Comparison of ENCODE assay signal across 9 mouse cellular contexts in genomic region chr13:54556796-54557195, GRCm38 (mm10). TPM values are rescaled to one million over a fixed set of nuclear protein-coding genes. Genes with fewer than 3 reads are reported as not detected.
DNase-seq lines count a peak whose midpoint lies in the region; ATAC-seq and TF ChIP-seq lines count a peak whose summit lies in the region.
"Had no signal": no experiment of that assay in that cellular context is flagged by ENCODE, and none has a peak within 500 bp of the region (broad histone marks: within the 10 kb centered on the region; RNA-seq: fewer than 3 reads in every experiment).

No protein-coding gene starts in this region.

- ATAC-seq in midbrain, postnatal 0 days (ENCODE audit: low FRiP score): no peak
- ATAC-seq in midbrain, embryonic 14.5 days (ENCODE audit: low FRiP score, low TSS enrichment): no peak

- H3K27me3 ChIP-seq in midbrain, postnatal 0 days (ENCODE audit: insufficient read depth, low read length): no peaks in the 10 kb centered on the region
- H3K27me3 ChIP-seq in midbrain, embryonic 14.5 days (ENCODE audit: control insufficient read depth, insufficient read depth, low read length): no peaks in the 10 kb centered on the region

- peak overlapping the region; percentile 33; the same call in 1 of the 2 replicates for H3K4me3 ChIP-seq in gastrocnemius, adult 2 months
- H3K4me3 ChIP-seq in midbrain, postnatal 0 days (ENCODE audit: low read depth, low read length): no peak overlapping the region
- H3K4me3 ChIP-seq in midbrain, embryonic 14.5 days (replicated peaks; ENCODE audit: low read depth, low read length): no peak overlapping the region

- TF ChIP-seq CTCF in gastrocnemius, adult 2 months (IDR thresholded peaks at IDR 0.05): no peak
- no peak for TF ChIP-seq CTCF in midbrain, postnatal 0 days (IDR thresholded peaks at IDR 0.05)

- H3K36me3 ChIP-seq in midbrain, postnatal 0 days (ENCODE audit: insufficient read depth, low read length): peaks cover 66% of the 10 kb centered on the region
- peaks cover 95% of the 10 kb centered on the region for H3K36me3 ChIP-seq in midbrain, embryonic 14.5 days (ENCODE audit: control insufficient read depth, insufficient read depth, low read length)

- H3K9ac ChIP-seq in midbrain, postnatal 0 days (replicated peaks; ENCODE audit: low read length, poor library complexity, severe bottlenecking): no peak overlapping the region
- no peak overlapping the region for H3K9ac ChIP-seq in midbrain, embryonic 14.5 days (replicated peaks; ENCODE audit: low read length)

- H3K4me2 ChIP-seq in midbrain, postnatal 0 days (ENCODE audit: low read depth, low read length, poor library complexity, severe bottlenecking): no peak overlapping the region
- H3K4me2 ChIP-seq in midbrain, embryonic 14.5 days (ENCODE audit: low read length): no peak overlapping the region

- 86% methylated on average over 3 of the region's 3 CpGs for WGBS in midbrain, postnatal 0 days
- WGBS in midbrain, embryonic 14.5 days: 97% methylated on average over 3 of the region's 3 CpGs

- H3K27ac ChIP-seq in gastrocnemius, adult 2 months: peak overlapping the region; percentile 91
- H3K27ac ChIP-seq in midbrain, postnatal 0 days (ENCODE audit: low read depth, low read length): no peak overlapping the region
- H3K27ac ChIP-seq in midbrain, embryonic 14.5 days (replicated peaks; ENCODE audit: low read depth, low read length): no peak overlapping the region

- intact Hi-C loops in gastrocnemius, adult 2 months (cut with DNase I): no loop called here

- no peaks in the 10 kb centered on the region for H3K4me1 ChIP-seq in midbrain, postnatal 0 days (ENCODE audit: insufficient read depth, low read length)
- no peaks in the 10 kb centered on the region for H3K4me1 ChIP-seq in midbrain, embryonic 14.5 days (ENCODE audit: control insufficient read depth, insufficient read depth, low read length)

- H3K9me3 ChIP-seq in midbrain, postnatal 0 days (ENCODE audit: low read length): no peaks in the 10 kb centered on the region
- no peaks in the 10 kb centered on the region for H3K9me3 ChIP-seq in midbrain, embryonic 14.5 days (ENCODE audit: control insufficient read depth, low read length)

- peak; percentile 89 for DNase-seq in gastrocnemius, adult 2 months
- no peak for DNase-seq in gastrocnemius, postnatal 4 days (ENCODE audit: low spot score in 2 of 2)
- peak; percentile 32 for DNase-seq in midbrain, postnatal 0 days (ENCODE audit: low spot score)
- no peak for DNase-seq in midbrain, embryonic 14.5 days
- DNase-seq in cerebellum, postnatal 36 days: peak; percentile 93 to 96
- peak; percentile 89 for DNase-seq in skeletal muscle tissue, adult 2 months (ENCODE audit: low read depth, low spot score)
- DNase-seq in embryo, embryonic 11 days: no peak
- DNase-seq in layer of hippocampus, postnatal 36 days: no peak
- DNase-seq: lung, postnatal 14 days had no signal

RNA-seq across cellular contexts. Expression of gene 4833439L19Rik, which starts 8.4 kb away (rescaled TPM):
- total RNA-seq in gastrocnemius, adult 2 months (2021): 100 to 1,000 TPM; 192 to 200 TPM
- 10 to 100 TPM; 87.7 to 93.8 TPM for total RNA-seq in gastrocnemius, postnatal 4 days (2021)
- 205 and 230 TPM in 2 replicates for total RNA-seq in midbrain, postnatal 0 days (2014; rRNA removed)
- 240 and 248 TPM in 2 replicates for polyA plus RNA-seq in midbrain, postnatal 0 days (2015; fragmentation: Nextera tagmentation; extraction: Ambion mirVana)
- polyA plus RNA-seq in midbrain, embryonic 14.5 days (2014; fragmentation: Nextera tagmentation; extraction: Ambion mirVana): 240 and 277 TPM in 2 replicates
- total RNA-seq in layer of hippocampus, postnatal 36 days (2021): 100 to 1,000 TPM; 155 to 156 TPM

RNA-seq across cellular contexts. Expression of gene Arl10, which starts 18.0 kb away (rescaled TPM):
- 1 to 10 TPM; 2.0 to 3.2 TPM for total RNA-seq in gastrocnemius, adult 2 months (2021)
- total RNA-seq in gastrocnemius, postnatal 4 days (2021): 1 to 10 TPM; 9.8 TPM
- total RNA-seq in midbrain, postnatal 0 days (2014; rRNA removed): 161 and 171 TPM in 2 replicates
- 79.2 and 80.2 TPM in 2 replicates for polyA plus RNA-seq in midbrain, postnatal 0 days (2015; fragmentation: Nextera tagmentation; extraction: Ambion mirVana)
- polyA plus RNA-seq in midbrain, embryonic 14.5 days (2014; fragmentation: Nextera tagmentation; extraction: Ambion mirVana): 88.1 and 117 TPM in 2 replicates
- 10 to 100 TPM; 35.2 to 36.2 TPM for total RNA-seq in layer of hippocampus, postnatal 36 days (2021)

RNA-seq across cellular contexts. Expression of gene Nop16, which starts 33.1 kb away (rescaled TPM):
- total RNA-seq in gastrocnemius, adult 2 months (2021): 10 to 100 TPM; 16.2 to 20.5 TPM
- total RNA-seq in gastrocnemius, postnatal 4 days (2021): 10 to 100 TPM; 25.6 to 30.0 TPM
- 26.7 TPM in 2 replicates for total RNA-seq in midbrain, postnatal 0 days (2014; rRNA removed)
- 53.8 and 54.1 TPM in 2 replicates for polyA plus RNA-seq in midbrain, postnatal 0 days (2015; fragmentation: Nextera tagmentation; extraction: Ambion mirVana)
- 36.5 and 44.2 TPM in 2 replicates for polyA plus RNA-seq in midbrain, embryonic 14.5 days (2014; fragmentation: Nextera tagmentation; extraction: Ambion mirVana)
- total RNA-seq in layer of hippocampus, postnatal 36 days (2021): 10 to 100 TPM; 25.6 to 28.0 TPM

RNA-seq across cellular contexts. Expression of gene Higd2a, which starts 33.2 kb away (rescaled TPM):
- 100 to 1,000 TPM; 148 to 150 TPM for total RNA-seq in gastrocnemius, adult 2 months (2021)
- total RNA-seq in gastrocnemius, postnatal 4 days (2021): 100 to 1,000 TPM in 1 of 2 experiments, 10 to 100 TPM in 1; 96.9 to 105 TPM
- 110 and 203 TPM in 2 replicates for total RNA-seq in midbrain, postnatal 0 days (2014; rRNA removed)
- 327 and 330 TPM in 2 replicates for polyA plus RNA-seq in midbrain, postnatal 0 days (2015; fragmentation: Nextera tagmentation; extraction: Ambion mirVana)
- 219 and 273 TPM in 2 replicates for polyA plus RNA-seq in midbrain, embryonic 14.5 days (2014; fragmentation: Nextera tagmentation; extraction: Ambion mirVana)
- total RNA-seq in layer of hippocampus, postnatal 36 days (2021): 100 to 1,000 TPM; 169 to 175 TPM

RNA-seq across cellular contexts. Expression of gene Simc1, which starts 53.2 kb away (rescaled TPM):
- total RNA-seq in gastrocnemius, adult 2 months (2021): 1 to 10 TPM; 2.6 to 3.6 TPM
- total RNA-seq in gastrocnemius, postnatal 4 days (2021): 1 to 10 TPM; 8.0 to 8.2 TPM
- total RNA-seq in midbrain, postnatal 0 days (2014; rRNA removed): 20.1 and 23.6 TPM in 2 replicates
- polyA plus RNA-seq in midbrain, postnatal 0 days (2015; fragmentation: Nextera tagmentation; extraction: Ambion mirVana): 9.8 and 10.2 TPM in 2 replicates
- 23.3 and 27.9 TPM in 2 replicates for polyA plus RNA-seq in midbrain, embryonic 14.5 days (2014; fragmentation: Nextera tagmentation; extraction: Ambion mirVana)
- 10 to 100 TPM; 17.4 to 18.2 TPM for total RNA-seq in layer of hippocampus, postnatal 36 days (2021)

Comparison
In these comparisons a context has a peak if more than half of its experiments do, and no peak if none do; other contexts are left out.
1. DNase-seq: peak in gastrocnemius, adult 2 months (single experiment), midbrain, postnatal 0 days (single experiment), cerebellum, postnatal 36 days (2 of 2) and skeletal muscle tissue, adult 2 months (single experiment); none in gastrocnemius, postnatal 4 days (0 of 2), midbrain, embryonic 14.5 days (single experiment), embryo, embryonic 11 days (single experiment) and layer of hippocampus, postnatal 36 days (0 of 2).